Mouse (Mus musculus) kidney, embryonic 16.5 days (tissue): ENCODE measurements around the gene Ube2n. TPM values are rescaled to one million over a fixed set of nuclear protein-coding genes. Genes with fewer than 3 reads are reported as not detected.

ENCODE experiments used
- ATAC-seq: fragments of 200-750 bp; cut with Nextera tagmentation; 2 replicates; pipeline ENCODE4 v1.8.0; 2017; ENCODE audit warnings: moderate TSS enrichment; ENCODE audit not compliant: low FRiP score, low TSS enrichment
- H3K27ac ChIP-seq: fragments of 300-500 bp; sonication (generic); 2 replicates; pipeline ENCODE4 v1.5.1; 2014; ENCODE audit warnings: low read length
- H3K27me3 ChIP-seq: fragments of 300-500 bp; sonication (generic); 2 replicates; pipeline ENCODE4 v1.6.1; 2014; ENCODE audit warnings: low read length, control low read depth, mixed read lengths; ENCODE audit not compliant: insufficient read depth
- H3K36me3 ChIP-seq: fragments of 300-500 bp; sonication (generic); 2 replicates; pipeline ENCODE4 v1.6.1; 2014; ENCODE audit warnings: low read length, control low read depth, mixed read lengths; ENCODE audit not compliant: insufficient read depth
- H3K4me1 ChIP-seq: fragments of 300-500 bp; sonication (generic); 2 replicates; pipeline ENCODE4 v1.6.1; 2014; ENCODE audit warnings: low read length, control low read depth, mixed read lengths; ENCODE audit not compliant: insufficient read depth
- H3K4me2 ChIP-seq: fragments of 300-500 bp; sonication (generic); replicated peaks from 2 replicates; pipeline ENCODE4 v1.6.1; 2014; ENCODE audit warnings: low read depth, low read length
- H3K4me3 ChIP-seq: fragments of 300-500 bp; sonication (generic); 2 replicates; pipeline ENCODE4 v1.5.1; 2014; ENCODE audit warnings: mild to moderate bottlenecking, low read length
- H3K9ac ChIP-seq: fragments of 300-500 bp; sonication (generic); replicated peaks from 2 replicates; pipeline ENCODE4 v1.6.1; 2014; ENCODE audit warnings: low read length
- H3K9me3 ChIP-seq: fragments of 300-500 bp; sonication (generic); 2 replicates; pipeline ENCODE4 v1.6.1; 2016; ENCODE audit warnings: low read length, control low read depth
- WGBS: fragments of 180-500 bp; shearing (Covaris S2); extraction: QIAGEN DNeasy Blood & Tissue Kit; methylation state at CpG from one replicate; pipeline ENCODE4 v1.1.7; 2014; 5-methylcytosine and 5-hydroxymethylcytosine counted together
- polyA plus RNA-seq: library from polyadenylated mRNA; unstranded; fragments of >200 nt; fragmentation: Nextera tagmentation; extraction: Ambion mirVana; gene quantifications from 2 replicates; pipeline ENCODE4 v1.2.1, GENCODE M21; 2015

The Ube2n gene
- polyA plus RNA-seq, 1 experiment from 2014 or later = 353 TPM

DNA sequence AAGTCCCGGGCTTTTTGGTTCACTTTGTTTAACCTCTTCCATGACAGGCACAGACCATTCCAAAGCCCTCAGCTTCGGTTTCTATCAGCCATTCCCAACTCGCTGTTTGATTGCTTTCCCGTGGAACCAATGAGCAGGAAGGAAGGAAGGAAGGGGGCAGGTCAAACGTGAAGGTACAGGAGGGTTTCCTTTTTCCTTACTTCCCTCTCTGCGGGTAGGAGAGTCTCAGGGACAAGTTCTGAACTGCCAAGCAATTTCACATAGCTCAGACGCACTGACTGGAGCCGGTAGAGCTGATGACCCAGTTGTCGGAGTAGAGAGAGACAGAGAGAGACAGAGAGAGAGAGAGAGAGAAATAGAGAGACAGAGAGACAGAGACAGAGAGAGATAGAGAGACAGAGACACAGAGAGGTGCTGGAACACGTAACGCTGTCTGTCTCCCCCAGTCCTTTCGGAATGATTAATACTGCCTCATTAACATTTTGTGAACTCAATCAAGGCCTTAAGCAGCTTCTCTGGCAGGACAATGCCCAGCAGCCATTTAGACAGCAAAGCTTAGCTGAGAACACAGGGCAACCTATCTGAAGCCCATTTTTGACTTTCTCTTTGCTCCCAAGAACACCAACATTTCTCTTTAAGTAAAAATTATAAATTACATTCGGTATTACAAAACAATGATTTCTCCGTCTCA is 62.1 kb downstream of the Ube2n start:
- Histone ChIP-seq H3K36me3 (no peaks in the 10 kb centered on the region), H3K27me3 (no peaks in the 10 kb centered on the region), H3K9ac (no peak overlapping the region), H3K4me3 (0 out of 2 replicates have a peak overlapping the region, but pooled peaks have one; percentile 2), H3K9me3 (no peaks in the 10 kb centered on the region), H3K4me1 (peaks cover 7% of the 10 kb centered on the region), H3K4me2 (peak overlapping the region; percentile 27; the same call in 1 of the 2 replicates), H3K27ac (peak overlapping the region; percentile 18; the same call in 1 of the 2 replicates)
- 48% methylated on average over 14 of the region's 14 CpGs for WGBS
- peak; percentile 59; the same call in 1 of the 2 replicates for ATAC-seq

DNA sequence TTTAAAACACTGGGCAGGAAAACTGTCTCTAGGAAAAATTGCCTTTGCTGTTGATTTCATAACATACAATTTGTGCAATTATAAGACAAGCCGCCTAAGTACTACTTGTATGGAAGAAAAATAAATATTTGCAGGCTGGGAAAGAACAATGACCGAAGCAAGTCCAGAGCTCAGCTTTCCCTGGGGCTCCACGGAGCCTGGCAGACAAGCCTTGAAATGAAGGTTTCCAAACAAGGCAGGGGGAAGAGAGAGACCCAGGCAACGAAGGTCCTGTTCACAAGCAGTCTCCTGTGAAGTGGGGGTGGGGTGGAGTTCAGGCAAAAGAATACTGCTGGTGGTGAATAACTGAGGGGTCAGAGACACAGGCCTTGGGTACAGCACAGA is 62.6 kb downstream of the Ube2n start:
- Histone ChIP-seq H3K36me3 (no peaks in the 10 kb centered on the region), H3K27ac (no peak overlapping the region), H3K4me1 (peaks cover 7% of the 10 kb centered on the region), H3K9ac (no peak overlapping the region), H3K4me3 (no peak overlapping the region), H3K9me3 (no peaks in the 10 kb centered on the region), H3K27me3 (no peaks in the 10 kb centered on the region), H3K4me2 (no peak overlapping the region)
- 0 out of 2 replicates have a peak, but pooled peaks have one; percentile 73 for ATAC-seq
- WGBS = 29% methylated on average over 4 of the region's 4 CpGs

DNA sequence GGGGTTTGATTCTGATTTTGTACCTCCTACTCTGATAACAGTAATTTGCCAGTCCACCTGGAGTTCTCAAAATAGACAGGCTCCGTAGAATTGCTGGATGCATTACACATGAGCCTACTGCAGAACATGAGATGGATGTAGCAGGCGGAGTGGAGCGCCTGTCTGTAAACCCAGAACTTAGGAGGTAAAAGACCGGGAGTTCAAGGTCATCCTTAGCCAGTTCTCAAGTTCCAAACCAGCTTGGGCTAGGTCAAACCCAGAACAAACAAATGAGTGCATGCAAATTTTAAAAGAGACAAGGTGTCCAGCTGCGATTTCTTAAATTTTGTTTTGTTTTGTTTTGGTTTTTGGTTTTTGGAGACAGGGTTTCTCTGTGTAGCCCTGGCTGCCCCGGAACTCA is 70.6 kb downstream of the Ube2n start:
- H3K4me3 ChIP-seq = no peak overlapping the region
- H3K27ac ChIP-seq = no peak overlapping the region
- H3K4me2 ChIP-seq = no peak overlapping the region
- H3K9me3 ChIP-seq = no peaks in the 10 kb centered on the region
- no peaks in the 10 kb centered on the region for H3K36me3 ChIP-seq
- H3K27me3 ChIP-seq = no peaks in the 10 kb centered on the region
- 66% methylated on average over 6 of the region's 6 CpGs for WGBS
- H3K9ac ChIP-seq = no peak overlapping the region
- H3K4me1 ChIP-seq = no peaks in the 10 kb centered on the region
- ATAC-seq = no peak

DNA sequence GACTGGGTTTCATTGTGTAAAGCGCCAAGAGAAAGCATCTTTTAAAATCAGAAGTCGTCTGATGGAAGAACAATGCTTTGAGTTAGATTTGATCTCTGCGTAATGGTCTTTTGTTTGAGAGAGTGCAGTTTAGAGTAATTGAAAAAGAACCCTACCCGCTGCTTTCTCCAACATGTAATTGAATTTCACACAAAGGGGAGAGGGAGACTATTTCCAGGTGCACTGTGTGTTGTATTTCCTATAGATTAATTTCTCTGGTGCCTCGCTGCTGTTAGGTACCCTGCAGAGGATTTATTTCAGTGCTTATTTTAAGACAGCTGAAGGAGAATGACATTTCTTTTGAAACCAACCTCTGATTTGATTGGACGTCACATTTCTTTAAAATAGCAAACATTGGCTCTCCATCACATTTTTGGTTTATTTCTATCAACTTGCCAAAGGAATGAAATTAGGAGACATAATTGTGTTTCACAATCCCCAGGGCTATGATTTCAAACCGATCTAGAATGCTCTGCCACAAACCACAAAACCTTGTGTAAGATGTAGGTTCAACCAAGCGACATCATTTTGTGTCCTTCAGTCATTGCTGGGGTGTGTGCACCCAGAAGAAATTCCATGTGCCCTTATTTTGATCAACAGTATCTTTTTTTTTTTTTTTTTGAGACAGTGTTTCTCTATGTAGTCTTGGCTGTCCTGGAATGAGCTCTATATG is 72.7 kb downstream of the Ube2n start:
- Histone ChIP-seq H3K27me3 (no peaks in the 10 kb centered on the region), H3K4me3 (no peak overlapping the region), H3K27ac (no peak overlapping the region), H3K9me3 (no peaks in the 10 kb centered on the region), H3K4me2 (no peak overlapping the region), H3K9ac (no peak overlapping the region), H3K4me1 (no peaks in the 10 kb centered on the region), H3K36me3 (no peaks in the 10 kb centered on the region)
- 72% methylated on average over 8 of the region's 8 CpGs for whole genome bisulfite sequencing
- no peak for ATAC-seq

DNA sequence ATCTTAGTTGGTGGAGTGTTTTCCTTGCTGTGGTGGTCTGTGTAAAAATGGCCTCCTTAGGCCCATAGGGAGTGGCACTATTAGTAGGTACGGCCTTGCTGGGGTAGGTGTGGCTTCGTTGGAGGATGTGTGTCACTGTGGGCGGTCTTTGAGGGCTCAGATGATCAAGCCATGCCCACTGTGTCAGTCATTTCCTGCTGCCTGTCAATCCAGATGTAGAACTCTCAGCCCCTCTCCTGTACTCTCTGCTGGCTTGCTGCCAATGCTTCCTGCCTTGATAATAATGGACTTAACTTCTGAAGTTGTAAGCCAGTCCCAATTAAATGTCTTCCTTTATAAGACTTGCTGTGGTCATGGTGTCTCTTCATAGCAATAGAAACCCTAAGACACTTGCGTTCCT is 74.3 kb downstream of the Ube2n start:
- H3K36me3 ChIP-seq = no peaks in the 10 kb centered on the region
- H3K9me3 ChIP-seq = no peaks in the 10 kb centered on the region
- H3K9ac ChIP-seq = no peak overlapping the region
- 92% methylated on average over 4 of the region's 4 CpGs for WGBS
- no peak overlapping the region for H3K4me3 ChIP-seq
- H3K4me1 ChIP-seq = no peaks in the 10 kb centered on the region
- no peak overlapping the region for H3K4me2 ChIP-seq
- no peak for ATAC-seq
- no peaks in the 10 kb centered on the region for H3K27me3 ChIP-seq
- H3K27ac ChIP-seq = no peak overlapping the region

DNA sequence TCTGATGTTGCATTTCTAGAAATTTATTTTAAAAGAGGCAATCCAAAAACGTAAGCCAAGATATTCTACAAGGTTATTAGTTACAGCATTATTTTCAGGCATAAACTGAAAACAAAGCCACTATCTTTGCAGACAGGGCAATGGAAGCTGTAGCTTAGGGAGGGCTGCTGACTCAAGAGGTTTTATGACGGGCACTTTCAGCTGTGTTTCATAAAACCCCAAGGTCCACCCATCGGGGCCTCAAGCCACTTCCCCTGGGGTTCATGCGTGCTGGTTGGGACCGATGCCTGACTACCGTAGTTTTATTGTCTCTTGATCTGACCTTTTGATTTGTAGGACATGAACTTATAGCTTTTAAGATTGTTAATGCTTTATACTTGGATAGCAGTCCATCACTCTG is 75.3 kb downstream of the Ube2n start:
- H3K4me2 ChIP-seq = no peak overlapping the region
- H3K9ac ChIP-seq = no peak overlapping the region
- 55% methylated on average over 6 of the region's 6 CpGs for WGBS
- H3K27ac ChIP-seq = no peak overlapping the region
- H3K27me3 ChIP-seq = no peaks in the 10 kb centered on the region
- no peak for ATAC-seq
- no peaks in the 10 kb centered on the region for H3K4me1 ChIP-seq
- no peak overlapping the region for H3K4me3 ChIP-seq
- no peaks in the 10 kb centered on the region for H3K36me3 ChIP-seq
- H3K9me3 ChIP-seq = no peaks in the 10 kb centered on the region

DNA sequence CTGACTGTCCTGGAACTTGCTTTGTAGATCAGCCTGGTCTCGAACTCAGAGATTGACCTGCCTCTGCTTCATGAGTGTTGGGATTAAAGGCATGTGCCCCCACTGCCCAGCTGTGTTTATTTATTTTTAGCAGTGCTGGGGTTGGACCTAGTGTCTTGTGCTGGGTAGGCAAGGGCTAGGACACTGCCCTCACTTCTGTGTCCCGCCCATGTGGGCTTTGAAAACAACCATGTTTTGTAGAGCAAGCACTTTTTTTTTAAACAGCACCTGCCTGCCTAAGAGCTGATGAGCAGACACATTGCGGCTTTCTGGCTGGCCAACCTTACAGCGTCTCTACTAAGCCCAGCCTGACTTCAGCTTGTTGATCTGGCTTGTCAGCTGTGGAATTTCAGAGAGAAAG is 76.3 kb downstream of the Ube2n start:
- no peak for ATAC-seq
- H3K36me3 ChIP-seq = no peaks in the 10 kb centered on the region
- no peaks in the 10 kb centered on the region for H3K4me1 ChIP-seq
- H3K9me3 ChIP-seq = no peaks in the 10 kb centered on the region
- H3K27me3 ChIP-seq = no peaks in the 10 kb centered on the region
- WGBS = 86% methylated on average over 4 of the region's 4 CpGs
- no peak overlapping the region for H3K9ac ChIP-seq
- H3K4me2 ChIP-seq = no peak overlapping the region
- no peak overlapping the region for H3K27ac ChIP-seq
- no peak overlapping the region for H3K4me3 ChIP-seq

DNA sequence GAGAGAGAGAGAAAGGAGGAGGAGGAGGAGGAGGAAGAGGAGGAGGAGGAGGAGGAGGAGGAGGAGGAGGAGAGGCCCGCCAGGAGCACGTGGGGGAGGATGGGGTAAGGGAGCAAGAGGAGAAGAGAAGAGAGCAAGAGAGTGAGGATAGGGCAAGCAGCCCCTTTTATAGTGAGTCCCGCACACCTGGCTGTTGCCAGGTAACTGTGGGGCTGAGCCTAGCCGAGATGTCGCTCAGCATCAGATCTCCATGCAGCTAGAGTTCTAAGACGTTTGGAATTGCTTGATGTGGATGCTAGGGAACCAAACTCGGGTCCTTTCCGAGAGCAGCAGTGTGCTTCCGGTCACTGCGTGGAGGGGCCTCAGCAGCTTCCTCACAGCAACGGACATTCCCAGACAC is 79.5 kb downstream of the Ube2n start:
- Histone ChIP-seq H3K4me2 (no peak overlapping the region), H3K9me3 (no peaks in the 10 kb centered on the region), H3K4me1 (no peaks in the 10 kb centered on the region), H3K36me3 (no peaks in the 10 kb centered on the region), H3K4me3 (no peak overlapping the region), H3K27ac (no peak overlapping the region), H3K27me3 (no peaks in the 10 kb centered on the region), H3K9ac (no peak overlapping the region)
- ATAC-seq = no peak
- WGBS = 44% methylated on average over 11 of the region's 11 CpGs
